Mouse (Mus musculus) left cerebral cortex, adult 9 months (tissue): ENCODE data around the gene Pfn3.

Experiments used
- DNase-seq, 2 experiments: peaks; one replicate each; pipeline ENCODE4 v3.0.0; 2022; ENCODE audit warnings: low spot score in 2 of 2

Gene Pfn3

GRCm38 (mm10) chr13:55430566-55430965 lies 15.5 kb upstream of the Pfn3 start:
- DNase-seq: no peak

- DNase-seq: no peak
Observed at GRCm38 (mm10) chr13:55429226-55429888, 14.3 kb upstream of the Pfn3 start.

DNA sequence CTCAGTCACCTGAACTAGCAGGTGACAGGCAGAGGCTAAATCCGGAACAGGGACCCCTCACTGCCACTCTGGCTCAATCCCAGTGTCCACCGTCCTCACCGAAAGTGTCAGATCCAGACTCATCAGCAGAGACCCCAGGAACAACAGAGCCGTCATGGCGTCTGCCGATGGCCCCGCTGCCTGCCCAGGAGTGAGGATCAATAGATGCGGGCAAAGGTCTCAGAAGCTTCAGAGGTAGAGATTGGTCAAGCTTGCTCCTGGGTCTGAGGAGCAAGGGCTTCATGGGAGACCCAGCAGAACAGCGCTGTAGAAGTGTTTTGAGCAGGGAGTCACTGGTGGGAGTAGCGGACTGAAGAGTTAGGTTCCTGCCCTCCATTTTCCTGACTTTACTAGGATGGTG lies 11.6 kb upstream of the Pfn3 start, which contains the start of gene F12:
Gene F12, minus strand, starts transcription at position 181 of the 400 bp plus-strand sequence.
- no peak for DNase-seq

DNA sequence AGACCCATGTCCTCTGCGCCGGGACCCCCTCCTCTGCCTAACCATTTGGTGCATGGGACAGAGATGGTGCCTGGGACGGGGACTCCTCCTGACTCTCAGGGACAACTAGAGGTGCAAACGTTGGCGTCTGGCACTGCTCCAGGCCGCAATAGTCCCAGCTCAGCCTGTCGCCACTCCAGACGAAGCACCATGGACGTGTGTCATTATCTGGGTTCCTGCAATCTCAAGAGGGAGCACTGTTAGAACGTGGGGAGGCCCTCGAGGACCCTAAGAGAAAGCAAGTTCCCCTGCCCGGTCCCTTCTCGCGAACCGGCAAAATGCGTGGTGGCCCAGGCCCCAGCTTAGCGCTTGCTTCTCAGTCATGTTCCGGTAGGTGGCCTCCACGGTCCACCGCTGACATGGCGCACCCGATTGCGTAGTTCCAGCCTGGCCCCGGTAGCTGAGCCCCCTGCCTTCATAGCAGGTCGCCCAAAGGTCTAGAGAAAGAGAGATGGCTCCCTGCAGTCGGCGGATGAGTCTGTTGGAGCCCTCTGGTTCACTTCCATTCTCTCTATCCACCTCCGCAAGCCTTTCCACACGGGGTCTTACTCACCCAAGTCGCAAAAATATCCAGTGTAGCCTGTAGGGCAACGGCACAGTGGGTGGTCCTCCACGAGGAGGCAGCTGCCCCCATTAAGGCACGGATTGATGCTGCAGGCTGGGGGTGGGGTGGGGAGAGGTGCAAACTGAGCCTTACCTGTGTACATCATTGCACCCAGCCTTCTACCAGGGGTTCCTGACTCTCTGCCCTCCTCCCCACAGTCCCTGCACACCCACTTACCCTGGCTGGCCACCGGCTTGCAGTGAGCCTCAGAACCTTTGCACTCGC lies 6.1 kb upstream of the Pfn3 start:
- DNase-seq: peak in 1 of 2 experiments; percentile 69

- DNase-seq: no peak
Observed at GRCm38 (mm10) chr13:55420018-55420932, 5.2 kb upstream of the Pfn3 start.

GRCm38 (mm10) chr13:55419142-55419541 lies 4.1 kb upstream of the Pfn3 start:
- DNase-seq: no peak

DNA sequence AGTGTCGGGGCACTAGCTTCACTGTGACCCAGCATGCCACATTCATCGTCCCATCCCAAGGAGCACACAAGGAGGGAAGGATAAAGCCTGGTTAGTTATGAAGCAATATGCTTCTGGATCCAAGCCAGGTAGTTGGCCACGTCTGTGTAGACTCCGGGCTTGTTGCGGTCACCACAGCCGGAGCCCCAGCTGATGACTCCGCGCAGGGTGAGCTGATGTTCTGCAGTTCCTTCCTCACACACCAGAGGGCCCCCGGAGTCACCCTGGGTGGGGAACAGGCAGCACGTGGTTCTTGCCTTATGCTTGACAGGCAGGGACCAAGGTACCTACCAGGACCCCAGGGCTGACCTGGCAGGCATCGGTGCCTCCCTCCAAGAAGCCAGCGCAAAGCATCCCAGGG lies 3.0 kb upstream of the Pfn3 start:
- DNase-seq: peak; percentile 37 to 89

DNA sequence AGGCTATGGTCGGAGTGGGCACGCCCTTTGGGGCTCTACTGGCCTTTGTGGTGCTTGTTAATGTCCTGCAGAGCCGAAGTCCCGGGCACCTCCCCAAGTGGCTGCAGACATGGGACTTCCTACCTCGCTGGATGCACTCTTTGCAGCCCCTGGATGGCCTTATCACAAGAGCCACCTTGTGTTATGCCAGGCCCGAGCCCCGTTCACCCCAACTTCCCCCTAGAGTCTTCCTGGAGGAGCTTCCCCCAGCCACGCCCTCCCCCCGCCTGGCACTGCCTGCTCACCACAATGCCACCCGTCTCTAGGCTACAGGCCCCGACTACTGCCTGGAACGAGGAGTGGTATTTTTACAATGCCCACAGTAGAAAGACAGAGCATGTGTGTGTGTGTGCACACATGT lies 1.7 kb downstream of the Pfn3 start:
- no peak for DNase-seq

DNA sequence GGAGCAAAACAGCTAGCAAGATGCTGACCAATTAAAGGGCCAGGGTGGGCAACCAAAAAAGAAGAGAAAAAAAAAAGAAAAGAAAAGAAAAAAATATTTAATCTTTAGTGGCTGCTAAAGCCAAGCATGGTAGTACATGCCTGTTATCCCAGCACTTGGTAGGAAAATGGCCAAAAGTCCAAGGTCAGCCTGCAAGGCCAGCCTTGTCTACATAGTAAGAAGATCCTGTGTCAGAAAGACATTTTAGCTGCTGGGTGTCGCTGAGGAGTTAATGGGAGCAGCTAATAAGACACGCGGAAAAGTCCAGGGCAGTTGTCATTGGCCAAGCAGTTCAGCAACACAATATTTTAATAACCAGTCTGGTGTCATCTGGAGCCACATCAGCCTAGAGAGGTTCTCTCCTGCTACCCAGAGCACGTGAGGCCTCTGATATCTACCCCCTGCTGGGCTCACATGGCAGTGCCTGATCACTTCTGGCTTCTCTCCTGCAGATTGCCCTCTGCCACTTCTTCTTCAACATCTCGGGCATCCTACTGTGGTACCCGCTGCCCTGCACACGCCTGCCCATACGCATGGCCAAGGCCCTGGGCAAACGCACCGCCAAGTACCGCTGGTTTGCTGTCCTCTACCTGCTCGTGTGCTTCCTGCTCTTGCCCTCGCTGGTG lies 2.3 kb downstream of the Pfn3 start:
- DNase-seq: no peak

GRCm38 (mm10) chr13:55411826-55412225 lies 3.2 kb downstream of the Pfn3 start:
- no peak for DNase-seq

GRCm38 (mm10) chr13:55408546-55409120 lies 6.4 kb downstream of the Pfn3 start:
- DNase-seq: no peak

DNA sequence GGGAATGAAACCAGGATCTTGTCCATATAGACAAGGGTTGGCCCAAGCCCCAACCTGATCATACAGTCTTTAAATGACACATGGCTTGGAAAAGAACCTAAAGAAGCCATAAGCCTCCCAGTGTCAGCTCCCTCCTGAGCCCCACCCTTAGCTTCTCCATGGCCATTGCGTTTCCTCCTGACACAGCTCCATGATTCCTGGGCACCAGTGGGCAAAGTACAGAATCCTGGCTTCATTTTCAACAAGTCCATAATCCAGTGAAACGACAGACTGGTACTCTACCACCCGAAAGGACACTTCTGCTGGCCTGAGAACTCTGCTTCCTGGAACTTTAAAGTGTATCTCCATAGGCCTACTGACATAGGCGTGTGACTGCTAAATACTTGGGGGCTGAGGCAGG lies 7.7 kb downstream of the Pfn3 start:
- DNase-seq: no peak

GRCm38 (mm10) chr13:55405783-55406390 lies 9.1 kb downstream of the Pfn3 start:
- no peak for DNase-seq

DNA sequence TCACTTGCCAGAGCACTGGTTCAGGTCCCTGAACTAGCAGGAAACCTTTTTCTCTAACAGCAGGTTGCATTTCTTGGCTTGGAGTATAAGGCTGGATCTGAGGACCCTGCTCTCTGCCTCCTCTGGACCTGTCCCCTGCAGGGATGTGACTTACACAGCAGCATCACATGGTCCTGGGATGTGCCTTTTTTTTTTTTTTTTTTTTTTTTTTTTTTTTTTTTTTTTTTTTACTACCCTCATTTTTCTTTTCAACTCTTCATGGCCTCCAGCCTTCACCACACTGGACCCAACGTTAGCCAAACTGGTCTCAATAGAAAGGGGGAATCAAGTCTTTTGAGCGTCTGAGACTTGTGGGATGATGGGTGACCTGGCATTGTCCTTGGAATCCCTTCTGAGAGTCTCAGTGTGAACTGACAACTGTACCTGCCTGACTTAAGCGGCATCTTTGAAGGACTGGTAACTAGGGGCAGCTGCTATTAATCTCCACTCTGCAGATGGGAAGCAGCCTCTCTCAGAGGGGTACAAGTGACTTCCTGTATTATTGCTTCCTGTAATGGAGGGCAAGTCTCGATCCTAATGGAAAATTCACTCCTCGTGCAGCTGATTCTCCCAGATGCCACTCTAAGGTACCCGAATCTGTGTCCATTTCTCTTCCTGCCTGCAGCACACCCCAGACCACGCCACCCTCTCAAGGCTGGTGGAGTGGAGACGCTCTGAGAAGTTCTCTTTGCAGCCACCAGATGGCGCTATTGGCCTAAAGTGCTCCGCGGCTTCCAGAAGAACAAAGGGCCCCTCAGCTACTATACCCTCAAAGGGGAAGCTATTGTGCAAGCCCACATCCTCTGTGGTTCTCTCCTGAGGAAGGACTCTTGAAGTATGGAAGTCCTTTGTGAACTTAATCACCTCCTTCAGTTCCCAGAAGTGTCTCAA lies 9.9 kb downstream of the Pfn3 start:
- DNase-seq: peak in 1 of 2 experiments; percentile 82

DNA sequence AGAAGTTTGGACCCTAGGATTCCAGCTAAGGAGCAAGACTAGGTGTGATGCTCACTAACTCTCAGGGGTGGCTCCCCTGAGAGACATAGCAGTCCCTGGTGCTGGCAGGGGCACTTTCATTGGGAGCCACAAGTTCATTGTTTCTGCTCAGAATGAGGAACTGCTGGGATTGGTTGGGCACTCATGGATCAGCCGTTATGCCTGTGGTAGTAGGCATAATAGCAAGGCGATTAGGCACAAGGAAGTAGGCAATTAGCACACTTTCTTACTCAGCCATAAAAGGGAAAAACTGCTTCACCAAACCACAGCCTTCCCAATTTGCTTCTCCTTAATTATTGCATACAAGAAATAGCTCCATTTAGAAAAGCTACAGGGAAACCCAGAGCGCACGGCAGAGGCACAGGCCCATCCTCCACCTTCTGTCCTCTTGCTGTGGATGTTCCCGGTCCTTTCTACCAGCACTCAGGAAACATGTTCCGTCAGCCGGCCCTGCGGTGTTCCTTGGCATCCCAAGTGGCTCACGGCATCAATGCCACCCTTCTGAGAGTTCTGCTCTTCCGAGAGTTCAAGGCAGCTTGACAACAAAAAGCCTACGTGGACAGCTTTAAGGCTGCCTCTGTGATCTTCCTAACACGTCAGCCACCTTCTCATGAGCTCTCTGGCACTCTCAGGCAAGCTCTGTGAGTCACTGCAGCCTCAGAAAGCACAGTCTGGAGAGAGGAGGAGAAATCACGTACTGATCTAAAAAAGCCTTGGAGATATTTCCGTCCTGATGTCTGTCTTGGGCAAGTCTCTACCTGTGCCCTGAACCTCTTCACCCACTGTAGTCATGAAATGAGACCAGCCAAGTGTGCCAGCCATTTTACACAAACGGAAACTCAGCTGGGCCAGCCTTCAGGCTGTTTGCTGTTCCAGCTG lies 10.8 kb downstream of the Pfn3 start:
- peak; percentile 69 to 75 for DNase-seq

DNA sequence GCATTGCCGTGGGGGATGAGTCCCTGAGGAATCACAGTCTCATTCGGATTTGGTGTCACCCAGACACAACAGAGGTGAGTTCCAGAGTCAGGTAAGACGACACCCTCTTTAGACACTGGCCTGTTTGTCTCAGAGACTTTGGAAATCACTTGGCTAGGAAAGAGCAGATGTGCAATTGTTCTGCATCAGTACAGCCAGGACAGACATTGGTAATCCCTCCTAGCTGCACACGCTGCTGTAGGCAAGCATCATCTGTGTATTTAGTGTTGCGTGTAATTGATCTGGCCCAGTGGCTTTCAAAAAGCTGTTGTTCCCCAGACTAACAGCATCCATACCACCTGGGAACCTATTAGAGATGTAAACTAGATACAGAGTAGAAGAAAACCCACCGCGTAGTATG lies 11.8 kb downstream of the Pfn3 start:
- DNase-seq: no peak

DNA sequence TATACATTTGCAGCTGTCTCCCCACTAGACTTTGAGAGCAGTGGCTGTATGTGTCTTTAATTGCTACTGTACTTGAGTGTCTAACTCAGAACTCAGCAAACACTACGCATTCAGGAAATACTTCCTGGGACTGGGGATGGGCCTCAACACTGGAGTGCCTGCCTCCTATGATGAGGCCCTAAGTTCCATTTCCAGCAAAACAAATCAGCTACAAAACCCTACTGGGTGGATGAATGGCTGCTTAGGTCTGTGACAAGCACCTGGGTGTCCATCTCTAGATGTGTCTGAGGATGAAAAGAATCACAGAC lies 15.0 kb downstream of the Pfn3 start:
- no peak for DNase-seq

DNA sequence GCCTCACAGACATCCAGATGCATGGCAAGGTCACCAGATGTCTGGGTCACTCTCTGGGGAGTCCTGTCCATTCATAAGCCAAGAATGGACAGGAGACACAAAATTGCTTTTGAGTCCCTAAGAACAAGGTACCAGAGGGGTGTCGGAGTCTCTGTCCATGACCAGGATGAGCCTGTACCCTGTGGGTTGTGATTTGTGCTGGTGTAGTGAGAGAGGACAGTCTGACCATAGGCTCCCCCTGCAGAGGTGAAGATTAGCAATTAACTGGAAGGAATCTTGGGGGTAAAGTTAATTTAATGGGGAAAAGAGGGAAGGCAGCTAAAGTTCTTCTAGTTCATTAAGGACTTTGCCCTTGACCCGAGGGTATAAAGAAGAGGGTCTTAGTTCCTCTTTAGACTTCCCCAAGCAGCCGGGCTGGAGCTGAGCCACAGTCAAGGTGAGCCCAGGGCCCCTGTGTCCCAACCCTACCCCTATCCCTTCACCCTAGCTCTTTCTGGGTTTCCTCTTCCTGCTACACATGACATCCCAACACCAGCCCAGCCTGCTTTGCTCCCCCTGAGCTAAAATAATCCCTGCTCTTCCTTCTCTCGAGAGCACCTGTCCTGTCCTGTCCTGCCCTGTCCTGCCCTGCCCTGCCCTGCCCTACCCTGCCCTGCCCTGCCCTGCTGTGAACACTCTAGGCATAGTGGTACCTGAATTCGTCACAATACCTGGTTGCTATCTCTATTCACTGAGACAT lies 15.6 kb downstream of the Pfn3 start:
- no peak for DNase-seq
